Mouse (Mus musculus) bone marrow, adult 2 months (tissue): ENCODE measurements around the gene Has3.

Experiments
- CTCF ChIP-seq: fragments of 200-500 bp; IDR thresholded peaks from 2 replicates; pipeline ENCODE4 v1.5.1; 2011; ENCODE audit warnings: low read length, control low read depth; ENCODE audit not compliant: control insufficient read depth, insufficient read depth
- POLR2A ChIP-seq: fragments of 200-500 bp; IDR thresholded peaks from 2 replicates; pipeline ENCODE4 v1.6.1; 2011; ENCODE audit warnings: low read depth, mild to moderate bottlenecking, control low read depth, low read length, borderline replicate concordance; ENCODE audit not compliant: control insufficient read depth

GRCm38 (mm10) chr8:106899473-106899872 lies 29.4 kb downstream of the Has3 start:
- no peak for TF ChIP-seq CTCF
- no peak for TF ChIP-seq POLR2A
